Mouse (Mus musculus) urinary bladder, postnatal 14 days (tissue): ENCODE measurements at regions not wholly inside any gene's neighbourhood (a gene's known extent, or its start where the extent isn't known, plus 50 kb on each side); places are given as distances from the start of the nearest gene placed in this dataset.

Experiments
- DNase-seq: peaks from one replicate; pipeline ENCODE4 v3.0.0; 2021; ENCODE audit warnings: low spot score

DNA sequence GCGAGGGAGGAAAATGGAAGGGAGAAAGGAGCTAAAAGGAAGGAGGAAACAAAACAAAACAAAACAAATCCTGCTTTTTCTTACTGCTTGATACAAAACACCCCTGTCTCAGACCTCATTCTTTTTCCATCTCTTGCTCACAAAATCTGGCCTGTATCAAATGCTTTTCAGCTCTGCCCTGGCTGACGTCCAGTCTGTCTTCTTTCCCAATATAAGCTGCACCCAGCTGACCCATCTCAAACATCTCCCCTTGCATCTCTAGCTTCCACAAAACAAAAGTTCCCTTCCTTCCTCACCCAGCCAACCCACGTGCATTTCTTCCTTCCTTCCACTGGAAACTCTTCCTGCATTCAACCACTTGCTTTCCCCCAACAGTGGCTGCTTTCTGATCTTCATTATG is 183.1 kb upstream of the Usp25 start:
- DNase-seq, result peak; percentile 25

DNA sequence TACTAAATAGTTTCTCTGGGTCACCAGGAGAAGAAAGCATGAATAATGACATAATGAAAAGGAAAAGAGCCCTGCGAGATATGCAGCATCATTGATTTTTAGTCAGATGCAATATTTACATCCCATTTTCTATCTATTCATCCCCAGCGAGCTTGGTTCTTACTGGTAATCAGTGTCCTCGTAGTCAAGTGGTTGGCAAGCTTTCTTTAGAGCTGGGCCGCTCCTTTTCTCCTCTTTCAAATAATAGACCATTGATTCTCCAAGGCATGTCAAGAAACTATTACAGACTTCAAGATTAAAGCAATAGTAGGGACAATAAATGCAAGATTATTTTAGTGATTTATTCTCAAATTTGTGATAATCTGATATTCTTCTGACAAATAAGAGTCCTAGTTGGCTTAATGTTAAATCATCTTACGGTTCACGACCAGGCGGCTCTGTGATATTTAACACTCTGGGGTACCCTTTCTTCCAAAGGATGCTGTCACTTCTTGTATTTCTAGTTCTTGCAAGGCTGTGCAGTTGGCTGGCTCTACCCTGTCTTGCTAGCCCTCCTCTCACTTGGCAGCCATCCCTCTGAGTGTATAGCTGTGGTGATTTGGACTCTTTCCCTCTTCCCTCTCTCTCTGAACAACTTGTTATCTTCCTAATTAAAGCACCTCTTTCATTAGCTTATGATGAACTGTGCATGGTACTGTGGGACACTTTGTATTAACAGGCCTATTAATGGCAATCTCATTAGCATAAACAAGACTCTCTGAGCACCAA is 185.6 kb upstream of the Usp25 start:
- DNase-seq, result no peak

DNA sequence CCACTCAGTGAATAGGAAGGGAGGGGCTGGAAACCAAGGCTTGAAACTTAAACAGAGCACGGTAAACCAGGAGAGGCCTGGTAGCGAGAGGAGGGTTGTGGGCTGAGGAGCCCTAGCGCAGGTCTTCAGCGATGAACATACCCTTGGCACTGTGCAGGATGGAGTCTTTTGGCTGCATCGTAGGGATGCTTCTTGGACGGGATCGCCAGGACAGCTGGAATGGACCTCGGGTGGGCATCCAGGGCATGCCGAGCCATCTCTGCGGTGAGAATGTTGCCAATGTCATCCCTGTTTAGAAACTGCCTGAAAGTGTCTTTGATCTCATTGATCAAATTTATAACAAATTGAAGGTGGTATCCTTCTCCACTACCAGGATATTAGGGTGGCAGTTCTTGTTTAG is 192.2 kb upstream of the Usp25 start:
- DNase-seq, result no peak

DNA sequence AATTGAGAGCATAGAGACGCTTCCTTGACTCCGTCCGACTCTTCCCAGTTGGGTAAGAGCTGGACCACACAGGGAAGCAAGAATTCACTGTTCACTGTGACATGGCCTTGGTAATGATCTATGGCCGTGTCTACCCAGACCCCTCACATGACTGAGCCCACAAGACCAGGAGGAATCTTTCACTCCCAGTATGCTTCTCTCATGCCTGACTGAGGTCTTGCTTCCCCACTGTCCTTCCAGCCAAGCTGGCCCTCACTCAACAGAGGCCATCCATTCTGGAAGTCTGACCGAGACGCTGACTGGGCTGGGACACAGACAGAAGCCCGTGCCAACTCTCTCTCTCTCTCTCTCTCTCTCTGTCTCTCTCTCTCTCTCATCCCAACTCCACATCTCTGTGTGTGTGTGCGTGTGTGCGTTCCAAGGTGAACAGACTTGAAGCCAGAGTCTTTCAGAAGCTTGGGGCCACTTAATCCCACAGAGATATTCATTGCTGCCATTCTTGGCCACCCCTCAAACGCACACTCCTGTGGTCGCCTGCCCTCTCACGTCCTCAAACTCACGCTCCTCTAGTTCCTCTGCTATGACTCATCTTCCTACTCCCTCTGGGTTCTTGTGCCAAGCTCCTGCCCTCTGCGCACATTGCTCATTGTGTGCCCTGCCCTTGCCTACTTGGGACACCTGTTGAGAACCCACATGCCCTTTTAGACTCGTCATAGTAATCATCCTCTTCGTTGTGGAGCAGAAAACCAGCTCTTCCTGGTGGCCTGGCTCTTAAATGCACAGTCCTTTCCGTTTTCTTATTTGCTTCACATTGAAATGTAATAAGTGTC is 197.2 kb upstream of the Usp25 start:
- no peak for DNase-seq

DNA sequence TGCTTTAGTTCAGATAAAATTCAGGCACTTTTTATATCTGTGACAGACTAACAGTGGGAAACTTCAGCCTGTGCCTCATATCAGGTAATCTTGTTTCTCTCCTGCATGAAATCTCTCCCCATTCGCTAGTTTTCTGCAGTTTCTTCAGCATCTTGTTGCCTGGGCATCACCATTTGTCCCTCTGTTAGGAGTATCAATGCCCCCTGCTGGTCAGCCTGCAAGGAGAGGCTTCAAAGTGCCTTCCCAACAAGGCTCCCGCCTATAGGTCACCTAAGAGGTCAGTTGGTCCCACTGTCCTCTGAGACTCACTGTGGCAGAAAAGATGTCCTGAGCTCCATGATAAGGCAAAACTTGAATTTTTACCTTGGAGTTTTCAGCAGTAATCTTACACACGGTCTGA is 209.8 kb upstream of the Usp25 start:
- peak; percentile 64 for DNase-seq

DNA sequence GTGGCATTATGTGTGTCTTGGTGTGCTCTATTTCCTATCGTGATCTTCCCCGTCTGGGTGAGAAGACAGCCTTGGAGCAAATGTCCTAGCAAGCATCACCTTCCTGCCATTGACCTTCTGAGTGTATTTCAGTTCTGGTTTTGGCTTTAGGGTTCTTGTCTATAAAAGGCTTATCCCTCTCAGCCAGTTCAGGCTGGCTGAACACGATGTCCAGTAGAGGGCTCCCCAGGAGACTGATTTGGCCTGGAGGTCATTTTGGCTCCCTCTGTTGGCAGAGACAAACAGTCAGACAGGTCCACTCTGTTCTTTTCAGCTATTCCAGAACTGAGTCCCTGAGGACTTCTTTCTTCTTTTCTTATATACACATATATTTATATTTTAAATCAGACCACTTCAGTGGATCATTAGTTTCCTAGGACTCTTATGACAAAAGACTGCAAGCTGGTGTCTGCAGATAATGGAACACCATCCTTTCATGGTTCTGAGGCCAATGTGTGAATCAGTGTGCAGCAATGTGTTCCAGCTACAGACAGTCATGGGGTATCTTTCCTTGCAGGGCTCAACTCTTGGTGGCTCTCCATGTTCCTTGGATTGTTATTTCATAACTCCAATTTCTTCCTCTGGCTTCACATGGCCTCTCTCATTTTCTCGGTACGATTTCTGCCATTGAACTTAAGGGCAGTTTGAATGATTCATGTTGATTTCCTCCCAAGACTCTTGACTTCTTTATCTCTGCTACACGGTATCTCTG is 226.9 kb upstream of the Usp25 start:
- peak; percentile 81 for DNase-seq

DNA sequence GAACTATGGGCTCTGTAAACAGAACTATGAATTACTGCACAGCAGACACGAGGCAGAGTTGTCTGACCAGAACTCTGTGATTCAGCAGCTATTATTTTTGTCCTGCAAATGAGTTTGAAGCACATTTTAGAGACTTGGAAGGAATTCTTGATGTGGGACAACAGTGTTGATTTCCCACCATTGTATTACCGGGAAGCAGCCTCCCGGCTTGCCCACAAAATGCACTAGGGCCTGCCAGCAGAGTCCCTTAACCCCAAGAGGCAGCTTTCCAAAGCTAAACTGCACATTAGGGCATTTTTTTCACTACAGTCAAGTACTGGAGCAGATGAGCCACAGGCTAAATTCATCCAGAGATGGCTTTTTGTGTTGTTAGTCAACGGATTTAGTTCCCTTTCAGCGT is 230.8 kb upstream of the Usp25 start:
- DNase-seq, result no peak

DNA sequence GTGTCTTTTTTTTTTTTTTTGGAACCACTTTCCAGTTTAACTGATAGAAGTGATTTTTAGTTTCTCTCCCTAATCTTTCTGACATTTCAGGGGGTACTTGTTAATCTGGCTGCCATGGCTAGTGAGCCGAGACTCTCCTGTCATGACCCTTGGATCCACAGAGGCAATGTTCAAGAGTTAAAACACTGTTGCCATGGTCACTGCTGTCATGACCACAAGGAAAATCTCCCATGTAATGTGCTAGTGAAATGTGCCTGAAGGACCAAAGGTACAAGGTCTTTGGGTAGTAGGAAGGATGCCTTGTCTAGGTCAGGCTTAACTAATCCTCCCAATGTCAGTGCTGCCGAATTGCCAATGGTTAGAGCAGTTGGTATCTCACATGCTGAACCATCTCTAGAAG is 237.7 kb upstream of the Usp25 start:
- DNase-seq, result no peak

DNA sequence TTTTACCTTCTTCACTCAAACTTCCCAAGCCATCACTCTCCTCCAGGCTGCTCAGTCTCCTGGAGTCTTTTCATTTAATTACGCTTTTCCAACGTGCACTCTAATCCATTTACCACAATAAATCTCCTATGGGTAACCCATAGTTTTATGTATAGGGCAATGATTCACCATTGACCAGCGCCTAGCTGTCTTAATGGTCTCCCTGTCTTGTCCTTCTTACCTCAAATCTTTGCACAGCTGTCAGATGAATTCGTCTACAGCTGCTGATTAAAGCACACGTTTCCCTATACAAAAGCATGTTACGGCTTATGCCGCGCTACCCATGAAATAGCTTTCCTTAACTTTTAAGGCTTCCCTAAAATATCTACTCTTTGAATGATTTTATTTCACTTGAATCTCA is 239.5 kb upstream of the Usp25 start:
- no peak for DNase-seq

DNA sequence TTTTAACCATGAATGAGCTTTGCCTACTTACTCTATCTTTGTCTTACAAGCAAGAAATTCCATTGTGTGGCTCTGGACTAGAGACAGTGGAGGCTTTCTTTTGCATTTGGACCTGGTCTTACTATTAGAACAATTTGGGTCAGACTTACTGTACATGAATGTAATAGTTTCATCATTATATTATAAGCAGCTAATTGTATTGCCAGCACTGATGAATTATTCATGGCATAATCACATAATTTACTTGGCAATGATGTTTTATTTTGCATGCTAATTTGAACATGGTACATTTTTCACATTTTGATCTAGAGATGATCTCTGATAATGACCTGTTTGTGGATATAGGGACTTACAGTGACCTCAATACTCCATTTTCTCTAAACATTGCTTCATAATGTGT is 240.0 kb upstream of the Usp25 start:
- DNase-seq, result no peak

DNA sequence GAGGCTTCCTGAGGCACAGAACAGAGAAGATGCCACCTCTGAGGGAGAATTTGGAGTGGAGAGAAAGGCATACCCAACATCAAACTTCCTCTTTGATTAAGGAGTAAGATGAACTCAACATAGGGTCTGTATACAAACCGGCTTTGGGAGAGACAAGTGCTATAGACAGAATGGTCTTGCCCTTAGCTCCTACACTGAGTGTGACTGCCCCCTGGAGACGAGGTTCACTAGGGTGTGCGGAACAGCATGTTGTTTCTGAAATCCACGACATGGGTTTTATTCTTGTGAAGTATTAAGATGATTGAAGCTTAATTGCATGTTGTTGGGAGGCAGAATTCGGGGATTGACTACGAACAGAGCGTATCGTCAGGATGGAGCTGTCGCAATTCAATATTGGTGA is 244.9 kb upstream of the Usp25 start:
- peak; percentile 74 for DNase-seq

DNA sequence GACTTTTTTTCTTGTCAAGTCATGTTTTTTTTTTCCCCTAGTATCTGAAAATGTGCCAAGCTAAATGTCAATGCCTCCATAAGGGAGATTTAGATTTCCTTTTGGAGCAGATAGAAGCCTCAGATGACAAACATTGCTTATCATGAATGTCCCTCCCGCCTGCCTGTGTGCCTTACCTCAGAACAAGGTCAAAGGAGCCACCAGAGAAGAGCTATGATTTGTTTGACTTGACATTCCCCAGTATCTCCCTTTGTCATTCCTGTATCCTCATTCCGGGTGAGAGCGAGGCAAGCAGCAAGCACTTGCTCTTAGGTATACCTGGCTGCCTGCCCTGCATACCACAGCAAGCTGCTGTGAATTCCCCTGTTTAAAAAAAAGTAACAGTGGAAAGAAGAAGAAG is 246.9 kb upstream of the Usp25 start:
- DNase-seq, result peak; percentile 12

DNA sequence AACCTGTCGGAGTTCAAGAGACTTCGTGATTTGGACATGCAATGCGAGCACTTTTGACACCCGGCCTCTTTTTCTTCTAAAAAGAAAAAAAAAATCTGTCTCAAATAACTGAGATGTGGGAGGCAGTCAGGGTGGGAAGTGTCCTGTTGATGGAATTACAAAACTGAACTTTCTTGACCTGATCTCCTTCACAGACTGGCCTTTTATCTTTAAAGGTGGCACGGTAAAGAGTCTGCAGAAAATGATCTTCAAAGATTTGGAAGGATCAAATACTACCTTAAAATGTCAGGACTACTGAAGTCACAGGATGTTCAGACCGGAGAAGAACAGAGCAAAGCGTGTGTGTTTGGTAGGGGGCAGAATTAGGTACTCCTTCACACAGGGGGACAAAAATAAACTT is 248.0 kb upstream of the Usp25 start:
- DNase-seq, result no peak

DNA sequence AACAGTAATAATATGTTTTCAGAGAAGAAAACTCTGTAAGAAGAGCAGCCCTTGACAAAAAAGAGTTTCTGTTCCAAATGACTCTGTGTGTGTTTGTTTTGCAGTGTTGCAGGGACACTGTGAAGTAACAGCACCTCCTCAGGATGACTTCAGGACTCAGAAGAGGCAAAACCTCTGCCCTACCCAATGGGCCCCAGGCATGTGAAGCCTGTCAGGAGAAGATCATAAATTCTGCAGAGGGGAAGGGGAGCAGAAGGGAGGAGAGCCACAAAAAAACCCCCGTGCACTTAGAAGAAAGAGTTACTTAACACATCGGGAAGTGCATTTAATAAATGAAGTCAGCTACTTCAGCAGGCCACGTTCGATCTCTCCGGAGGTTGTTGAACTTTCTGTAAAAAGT is 248.5 kb upstream of the Usp25 start:
- no peak for DNase-seq

DNA sequence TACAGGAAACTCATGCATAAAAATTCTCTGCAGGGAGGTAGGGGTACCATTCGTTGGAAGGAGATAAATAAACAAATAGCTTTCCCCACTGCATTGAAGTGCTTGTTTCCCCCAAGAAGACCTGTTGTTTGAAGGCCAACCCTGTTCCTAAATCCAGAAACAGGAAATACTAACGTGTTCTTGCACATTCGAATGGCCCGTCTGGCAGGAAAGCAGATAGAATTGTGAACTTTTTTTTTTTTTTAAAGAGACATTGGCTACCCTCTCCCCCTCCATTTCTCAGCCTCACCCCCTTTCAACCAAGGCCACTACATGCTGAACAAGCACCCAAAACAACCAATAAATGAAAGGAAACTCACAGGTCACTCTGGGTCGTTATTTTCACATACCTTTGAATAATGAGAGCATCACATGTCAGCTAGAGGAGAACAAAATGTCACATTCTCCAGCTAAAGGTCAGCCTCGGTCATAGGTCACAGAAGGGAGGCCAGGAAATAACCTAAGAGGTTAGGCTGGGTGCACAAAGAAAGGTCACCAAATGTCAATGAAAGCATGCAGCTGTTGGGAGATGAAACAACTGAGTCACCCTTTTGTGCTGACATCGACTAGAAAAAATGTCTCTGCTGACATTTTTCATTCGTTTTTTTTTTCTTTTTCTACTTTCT is 250.8 kb upstream of the Usp25 start:
- DNase-seq, result no peak

DNA sequence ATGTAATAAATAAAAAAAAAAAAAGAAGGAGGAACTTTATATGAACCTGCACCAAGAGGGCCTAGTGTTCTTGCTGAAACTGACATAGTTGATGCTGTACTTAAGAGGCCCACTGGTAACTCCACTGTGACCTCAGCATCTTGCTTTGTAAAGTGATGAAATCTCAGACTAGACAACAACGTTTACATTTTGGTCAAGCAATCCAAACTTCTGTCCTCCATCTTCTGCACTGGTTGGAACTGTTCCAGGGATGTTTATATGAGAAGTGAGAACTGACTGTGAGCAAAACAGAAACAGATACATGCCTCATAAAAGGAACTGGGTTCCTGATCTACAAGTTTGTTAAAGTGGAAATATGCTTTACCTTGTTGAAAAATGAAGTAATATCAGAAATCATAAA is 251.7 kb upstream of the Usp25 start:
- no peak for DNase-seq

DNA sequence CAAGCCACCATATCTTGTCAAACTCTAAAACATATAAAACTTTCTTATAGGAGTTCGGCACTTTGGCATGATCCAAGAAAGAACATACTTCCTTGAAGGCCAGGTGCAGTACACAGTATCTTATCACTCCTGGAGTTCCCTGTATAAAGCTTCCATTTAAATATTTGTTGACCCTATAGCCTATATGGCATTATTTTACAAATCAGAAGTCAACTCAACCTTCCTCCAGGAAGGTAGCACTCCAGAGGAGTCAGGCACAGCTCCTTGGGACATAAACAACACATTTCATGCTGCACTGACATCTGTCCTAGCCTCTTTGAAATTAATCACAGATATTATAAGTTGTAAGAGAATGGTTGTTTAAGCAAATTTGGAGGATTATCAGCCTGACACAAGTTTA is 252.5 kb upstream of the Usp25 start:
- no peak for DNase-seq

DNA sequence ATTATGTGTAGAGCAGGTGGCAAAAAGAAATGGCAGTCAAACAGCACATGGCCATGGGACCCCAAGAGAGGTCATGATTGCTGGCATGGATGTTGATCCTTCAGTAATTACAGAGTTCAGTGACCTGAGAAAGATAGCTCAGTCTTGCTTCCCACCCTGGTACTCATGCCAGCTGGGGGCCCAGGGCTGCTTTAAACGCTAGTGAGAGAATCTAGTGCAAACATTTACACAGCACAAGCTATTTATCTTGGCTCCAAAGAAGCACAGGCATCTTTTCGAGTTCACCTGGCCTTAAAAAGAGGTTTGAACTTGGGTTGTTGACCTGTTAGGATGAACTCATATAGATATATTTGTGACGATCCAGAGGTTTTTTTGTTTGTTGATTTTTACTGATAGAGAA is 258.6 kb upstream of the Usp25 start:
- DNase-seq, result no peak

DNA sequence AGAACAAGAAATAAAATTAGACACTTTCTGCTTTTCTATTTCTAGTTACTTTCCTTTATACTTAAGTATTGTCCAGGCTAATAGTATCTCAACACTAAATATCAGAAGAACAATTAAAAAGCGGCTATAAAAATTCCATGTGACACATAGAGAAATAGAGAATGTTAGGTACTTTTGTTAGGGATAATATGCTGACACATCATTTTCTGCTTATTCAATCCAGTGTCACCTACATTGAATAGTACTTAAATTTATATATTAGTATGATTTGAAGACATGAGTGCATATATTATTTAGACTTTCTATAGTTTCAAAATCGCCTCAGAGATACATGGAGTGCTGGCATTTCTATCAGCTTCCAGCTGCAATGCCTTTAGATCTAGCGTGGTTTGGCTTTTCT is 267.1 kb upstream of the Usp25 start:
- DNase-seq, result no peak

DNA sequence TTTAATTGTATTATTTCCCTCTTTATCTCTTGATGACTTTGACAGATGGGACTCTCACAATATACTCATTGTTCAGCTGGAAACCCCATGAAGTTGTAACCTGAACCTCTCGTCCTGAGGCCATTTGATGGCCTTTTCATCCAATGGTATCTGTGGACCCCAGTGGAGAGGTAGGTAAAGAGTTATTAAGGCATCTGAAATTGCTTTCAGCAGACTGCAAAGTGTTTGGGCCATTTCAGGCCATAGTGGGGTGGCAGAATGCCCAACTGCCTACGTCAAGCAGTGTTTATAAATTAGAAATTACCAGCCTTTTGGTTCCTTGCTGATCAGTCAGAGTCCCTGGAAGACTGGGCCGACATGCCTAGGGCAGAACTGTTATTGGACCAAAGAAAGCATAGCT is 272.4 kb upstream of the Usp25 start:
- no peak for DNase-seq

DNA sequence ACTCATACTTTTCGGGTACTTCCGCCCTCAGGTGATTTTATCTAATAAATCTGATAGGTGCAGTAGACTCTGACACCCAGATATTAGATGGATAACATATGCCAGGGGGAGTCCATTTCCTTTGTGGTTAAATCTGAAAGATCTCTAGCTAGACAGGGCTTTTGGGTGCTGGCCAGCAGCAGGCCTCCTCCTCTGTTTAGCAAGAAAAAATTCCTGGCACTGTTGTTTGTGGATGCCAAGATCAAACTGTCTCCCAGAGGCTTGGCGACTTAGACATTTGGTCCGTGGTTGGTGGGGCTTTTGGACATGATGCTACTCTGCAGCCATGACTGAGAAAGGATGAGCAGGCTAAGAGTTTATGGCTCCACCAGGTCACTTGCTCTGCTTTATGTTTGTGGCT is 287.5 kb upstream of the Usp25 start:
- DNase-seq, result peak; percentile 3

DNA sequence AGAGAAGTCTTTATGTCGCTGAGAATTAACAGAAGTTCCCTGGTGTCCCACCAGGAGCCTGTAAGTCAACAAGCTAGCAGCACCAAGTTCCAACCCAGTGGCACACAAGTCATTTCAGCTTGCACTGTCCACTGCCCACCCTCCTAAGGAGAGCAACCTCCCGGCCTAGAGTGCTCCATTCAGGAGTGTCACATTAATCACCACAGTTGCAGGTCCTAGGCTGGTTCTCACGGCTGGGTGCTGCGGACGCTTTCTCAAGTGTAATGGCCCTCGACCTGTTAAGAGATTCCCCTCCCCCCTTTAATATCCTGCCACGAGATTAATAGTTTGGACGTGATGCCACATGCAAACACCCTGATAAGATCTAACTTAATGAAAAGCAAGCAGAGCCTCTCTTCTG is 288.2 kb upstream of the Usp25 start:
- DNase-seq, result no peak
